Mouse (Mus musculus): ENCODE results near the gene Rpl10.

The Rpl10 gene

GRCm38 (mm10) chrX:74270062-74270901 lies at the start of gene Rpl10:
TSS of gene Rpl10 (plus strand) at chrX:74270812.
- no peak for DNase-seq (ENCODE audit: low read depth, low spot score)

GRCm38 (mm10) chrX:74230038-74230437 lies 40.6 kb upstream of the Rpl10 start:
- DNase-seq (ENCODE audit: low read depth, low spot score) = no peak

GRCm38 (mm10) chrX:74233196-74233595 lies 37.4 kb upstream of the Rpl10 start:
- no peak for DNase-seq (ENCODE audit: low read depth, low spot score)

- no peak for DNase-seq (ENCODE audit: low read depth, low spot score)
These were observed 30.3 kb upstream of the Rpl10 start for GRCm38 (mm10) chrX:74240332-74240731.

GRCm38 (mm10) chrX:74243396-74243795 lies 27.2 kb upstream of the Rpl10 start:
- DNase-seq (ENCODE audit: low read depth, low spot score) = no peak

GRCm38 (mm10) chrX:74243807-74244206 lies 26.8 kb upstream of the Rpl10 start:
- no peak for DNase-seq (ENCODE audit: low read depth, low spot score)

- no peak for DNase-seq (ENCODE audit: low read depth, low spot score)
These were observed 26.0 kb upstream of the Rpl10 start for GRCm38 (mm10) chrX:74244614-74245083.

- DNase-seq (ENCODE audit: low read depth, low spot score) = no peak
These were observed 25.5 kb upstream of the Rpl10 start for GRCm38 (mm10) chrX:74245107-74245506.

- no peak for DNase-seq (ENCODE audit: low read depth, low spot score)
These were observed 24.9 kb upstream of the Rpl10 start for GRCm38 (mm10) chrX:74245687-74246086.

GRCm38 (mm10) chrX:74246213-74246681 lies 24.4 kb upstream of the Rpl10 start:
- no peak for DNase-seq (ENCODE audit: low read depth, low spot score)

- no peak for DNase-seq (ENCODE audit: low read depth, low spot score)
These were observed 23.9 kb upstream of the Rpl10 start for GRCm38 (mm10) chrX:74246693-74247092.

- no peak for DNase-seq (ENCODE audit: low read depth, low spot score)
These were observed 22.0 kb upstream of the Rpl10 start for GRCm38 (mm10) chrX:74248651-74249050.

- DNase-seq (ENCODE audit: low read depth, low spot score) = no peak
These were observed 21.0 kb upstream of the Rpl10 start, which contains the start of gene Flna for GRCm38 (mm10) chrX:74249615-74250014. TSS of gene Flna (minus strand) at chrX:74249820.

- DNase-seq (ENCODE audit: low read depth, low spot score) = no peak
These were observed 16.3 kb upstream of the Rpl10 start, which contains the start of gene Emd for GRCm38 (mm10) chrX:74254153-74254887. TSS of gene Emd (plus strand) at chrX:74254687.

- no peak for DNase-seq (ENCODE audit: low read depth, low spot score)
These were observed 15.6 kb upstream of the Rpl10 start for GRCm38 (mm10) chrX:74254888-74255565.

- DNase-seq (ENCODE audit: low read depth, low spot score) = no peak
These were observed 12.9 kb upstream of the Rpl10 start for GRCm38 (mm10) chrX:74257746-74258145.

- no peak for DNase-seq (ENCODE audit: low read depth, low spot score)
These were observed 913 bp upstream of the Rpl10 start for GRCm38 (mm10) chrX:74269736-74270061.

- DNase-seq (ENCODE audit: low read depth, low spot score) = no peak
These were observed 415 bp downstream of the Rpl10 start for GRCm38 (mm10) chrX:74270902-74271551.

- no peak for DNase-seq (ENCODE audit: low read depth, low spot score)
These were observed 3.1 kb downstream of the Rpl10 start for GRCm38 (mm10) chrX:74273422-74274322.

- DNase-seq (ENCODE audit: low read depth, low spot score) = no peak
These were observed 7.3 kb downstream of the Rpl10 start for GRCm38 (mm10) chrX:74277916-74278315.

All from WW6 (cell line).